Mouse (Mus musculus) lung, postnatal 0 days (tissue): ENCODE measurements at regions not wholly inside any gene's neighbourhood (a gene's known extent, or its start where the extent isn't known, plus 50 kb on each side); places are given as distances from the start of the nearest gene placed in this dataset.

Experiments used
- CTCF ChIP-seq: IDR thresholded peaks from 2 replicates; pipeline ENCODE4 v1.5.1; 2016; ENCODE audit warnings: antibody characterized with exemption, mild to moderate bottlenecking
- EP300 ChIP-seq: IDR thresholded peaks from 2 replicates; pipeline ENCODE4 v1.6.1; 2016; ENCODE audit warnings: antibody characterized with exemption, mild to moderate bottlenecking, control low read depth

GRCm38 (mm10) chrX:11458521-11458920, 130.9 kb downstream of the H2al1j start:
- TF ChIP-seq CTCF (no peak), EP300 (no peak)
